In genomic region chr17:27642491-27643062, GRCm38 (mm10) we compare ENCODE assay signal across 9 mouse cellular contexts. TPM values are rescaled to one million over a fixed set of nuclear protein-coding genes. Genes with fewer than 3 reads are reported as not detected.
DNase-seq lines count a peak whose midpoint lies in the region; ATAC-seq and TF ChIP-seq lines count a peak whose summit lies in the region.
"Had no signal": no experiment of that assay in that cellular context is flagged by ENCODE, and none has a peak within 500 bp of the region (broad histone marks: within the 10 kb centered on the region; RNA-seq: fewer than 3 reads in every experiment).

No protein-coding gene starts in this region.

- H3K4me2 ChIP-seq in neural tube, embryonic 11.5 days (ENCODE audit: low read depth) = peak overlapping the region; percentile 8; the same call in 1 of the 2 replicates
- H3K4me2 ChIP-seq in liver, embryonic 12.5 days = no peak overlapping the region

- H3K4me3 ChIP-seq in megakaryocyte, embryonic 14.5 days (replicated peaks) = peak overlapping the region; percentile 70
- no peak overlapping the region for H3K4me3 ChIP-seq in left cerebral cortex, adult 2 months
- no peak overlapping the region for H3K4me3 ChIP-seq in neural tube, embryonic 11.5 days (ENCODE audit: low read depth, low read length)
- no peak overlapping the region for H3K4me3 ChIP-seq in liver, embryonic 12.5 days

- peak overlapping the region; percentile 23 for H3K9ac ChIP-seq in neural tube, embryonic 11.5 days (ENCODE audit: low read length)
- H3K9ac ChIP-seq in liver, embryonic 12.5 days = no peak overlapping the region

- ATAC-seq in megakaryocyte, adult 5-6 weeks (ENCODE audit: poor library complexity, severe bottlenecking) = no peak
- peak; percentile 88 for ATAC-seq in neural tube, embryonic 11.5 days (ENCODE audit: insufficient read depth, low FRiP score, low TSS enrichment)
- no peak for ATAC-seq in liver, embryonic 12.5 days

- intact Hi-C loops in left cerebral cortex, adult 2 months (cut with DNase I) = loop anchor here (2.0 kb wide), 1 partner anchor 34 kb away; no protein-coding TSS in a partner anchor

- peak overlapping the region; percentile 86 for H3K27ac ChIP-seq in left cerebral cortex, adult 2 months
- peak overlapping the region; percentile 67 for H3K27ac ChIP-seq in neural tube, embryonic 11.5 days (ENCODE audit: low read depth, low read length)
- H3K27ac ChIP-seq in liver, embryonic 12.5 days = no peak overlapping the region

- WGBS in neural tube, embryonic 11.5 days = 7% methylated on average over 12 of the region's 12 CpGs
- WGBS in liver, embryonic 12.5 days (ENCODE audit: insufficient replicate concordance) = 41% methylated on average over 12 of the region's 12 CpGs

- peaks cover 11% of the 10 kb centered on the region for H3K9me3 ChIP-seq in megakaryocyte, embryonic 14.5 days
- no peaks in the 10 kb centered on the region for H3K9me3 ChIP-seq in neural tube, embryonic 11.5 days (ENCODE audit: control insufficient read depth, low read length)
- H3K9me3 ChIP-seq in liver, embryonic 12.5 days (replicated peaks) = 0 out of 2 replicates have a peak, but pooled peaks cover 2% of the 10 kb centered on the region

- H3K4me1 ChIP-seq in megakaryocyte, embryonic 14.5 days = peaks cover 30% of the 10 kb centered on the region
- H3K4me1 ChIP-seq in neural tube, embryonic 11.5 days (ENCODE audit: control insufficient read depth, insufficient read depth, low read length) = peaks cover 9% of the 10 kb centered on the region
- H3K4me1 ChIP-seq in liver, embryonic 12.5 days = peaks cover 4% of the 10 kb centered on the region; the same call in 1 of the 2 replicates

- DNase-seq in embryo, embryonic 10.5 days (ENCODE audit: low spot score) = peak; percentile 57
- peak; percentile 39 for DNase-seq in heart, postnatal 4 days
- DNase-seq in left cerebral cortex, adult 2 months (ENCODE audit: extremely low spot score in 1 of 2, low spot score in 2 of 2) = peak; percentile 68 to 86
- DNase-seq in neural tube, embryonic 11.5 days (ENCODE audit: low spot score) = peak; percentile 75
- no peak for DNase-seq in thymus, adult 18-20 months

- H3K36me3 ChIP-seq in megakaryocyte, embryonic 14.5 days (replicated peaks; ENCODE audit: low read length) = no peaks in the 10 kb centered on the region
- no peaks in the 10 kb centered on the region for H3K36me3 ChIP-seq in neural tube, embryonic 11.5 days (ENCODE audit: control insufficient read depth, insufficient read depth, low read length)
- no peaks in the 10 kb centered on the region for H3K36me3 ChIP-seq in liver, embryonic 12.5 days

- TF ChIP-seq CTCF in left cerebral cortex, adult 2 months (IDR thresholded peaks at IDR 0.05) = no peak

- H3K27me3 ChIP-seq in megakaryocyte, embryonic 14.5 days (replicated peaks) = peaks cover 32% of the 10 kb centered on the region
- no peaks in the 10 kb centered on the region for H3K27me3 ChIP-seq in neural tube, embryonic 11.5 days (ENCODE audit: control insufficient read depth, insufficient read depth, low read length)
- no peaks in the 10 kb centered on the region for H3K27me3 ChIP-seq in liver, embryonic 12.5 days (replicated peaks)

RNA-seq across cellular contexts. Expression of gene Rps10, which starts 6.1 kb away (rescaled TPM):
- 1,090 and 3,855 TPM in 2 replicates for polyA plus RNA-seq in megakaryocyte, embryonic 14.5 days (2012; ENCODE audit: insufficient read depth, low replicate concordance)
- 1,486 and 1,560 TPM in 2 replicates for total RNA-seq in megakaryocyte, adult 5-6 weeks (2015)
- 1,634 and 1,837 TPM in 2 replicates for total RNA-seq in megakaryocyte, adult 5-6 weeks (2017)
- 100 to 1,000 TPM; 857 to 917 TPM for total RNA-seq in heart, postnatal 4 days (2021)
- 100 to 1,000 TPM; 444 to 464 TPM for total RNA-seq in left cerebral cortex, adult 2 months (2021)
- 695 and 722 TPM in 2 replicates for polyA plus RNA-seq in neural tube, embryonic 11.5 days (2014; fragmentation: Nextera tagmentation; extraction: Ambion mirVana)
- polyA plus RNA-seq in liver, embryonic 12.5 days (2016; fragmentation: Nextera tagmentation; extraction: Ambion mirVana) = 898 and 941 TPM in 2 replicates

RNA-seq across cellular contexts. Expression of gene RPS10-NUDT3, which starts 7.6 kb away (rescaled TPM):
- not detected in 2 replicates for polyA plus RNA-seq in megakaryocyte, embryonic 14.5 days (2012; ENCODE audit: insufficient read depth, low replicate concordance)
- total RNA-seq in megakaryocyte, adult 5-6 weeks (2015) = not detected in 2 replicates
- not detected in 2 replicates for total RNA-seq in megakaryocyte, adult 5-6 weeks (2017)
- not detected for total RNA-seq in heart, postnatal 4 days (2021)
- 1 to 10 TPM in 1 of 2 experiments, not detected in 1; 2.0 TPM for total RNA-seq in left cerebral cortex, adult 2 months (2021)
- not detected in 2 replicates for polyA plus RNA-seq in neural tube, embryonic 11.5 days (2014; fragmentation: Nextera tagmentation; extraction: Ambion mirVana)
- not detected in 2 replicates for polyA plus RNA-seq in liver, embryonic 12.5 days (2016; fragmentation: Nextera tagmentation; extraction: Ambion mirVana)
- total RNA-seq: adrenal gland, postnatal 4 days had no signal

RNA-seq across cellular contexts. Expression of gene Pacsin1, which starts 12.7 kb away (rescaled TPM):
- polyA plus RNA-seq in megakaryocyte, embryonic 14.5 days (2012; ENCODE audit: insufficient read depth, low replicate concordance) = 0.36 and 1.00 TPM in 2 replicates
- total RNA-seq in megakaryocyte, adult 5-6 weeks (2015) = 0.87 and 1.2 TPM in 2 replicates
- 0.44 and 0.61 TPM in 2 replicates for total RNA-seq in megakaryocyte, adult 5-6 weeks (2017)
- under 1 TPM in 1 of 2 experiments, not detected in 1; 0.17 TPM for total RNA-seq in heart, postnatal 4 days (2021)
- 100 to 1,000 TPM; 436 to 459 TPM for total RNA-seq in left cerebral cortex, adult 2 months (2021)
- 4.3 and 5.4 TPM in 2 replicates for polyA plus RNA-seq in neural tube, embryonic 11.5 days (2014; fragmentation: Nextera tagmentation; extraction: Ambion mirVana)
- 0.20 and 0.48 TPM in 2 replicates for polyA plus RNA-seq in liver, embryonic 12.5 days (2016; fragmentation: Nextera tagmentation; extraction: Ambion mirVana)

RNA-seq across cellular contexts. Expression of gene Nudt3, which starts 19.3 kb away (rescaled TPM):
- 157 and 272 TPM in 2 replicates for polyA plus RNA-seq in megakaryocyte, embryonic 14.5 days (2012; ENCODE audit: insufficient read depth, low replicate concordance)
- total RNA-seq in megakaryocyte, adult 5-6 weeks (2015) = 32.3 and 32.9 TPM in 2 replicates
- total RNA-seq in megakaryocyte, adult 5-6 weeks (2017) = 91.6 and 93.8 TPM in 2 replicates
- 100 to 1,000 TPM; 340 to 371 TPM for total RNA-seq in heart, postnatal 4 days (2021)
- 100 to 1,000 TPM; 550 to 603 TPM for total RNA-seq in left cerebral cortex, adult 2 months (2021)
- polyA plus RNA-seq in neural tube, embryonic 11.5 days (2014; fragmentation: Nextera tagmentation; extraction: Ambion mirVana) = 41.8 and 49.3 TPM in 2 replicates
- 51.2 and 53.9 TPM in 2 replicates for polyA plus RNA-seq in liver, embryonic 12.5 days (2016; fragmentation: Nextera tagmentation; extraction: Ambion mirVana)

Comparison
In these comparisons a context has a peak if more than half of its experiments do, and no peak if none do; other contexts are left out.
1. DNase-seq: peak in embryo, embryonic 10.5 days (single experiment), heart, postnatal 4 days (single experiment), left cerebral cortex, adult 2 months (2 of 2) and neural tube, embryonic 11.5 days (single experiment); none in thymus, adult 18-20 months (0 of 2).
2. RNA of gene Pacsin1, which starts 12.7 kb away (total RNA-seq): 436 to 459 TPM in left cerebral cortex, adult 2 months; 0.44 to 1.2 TPM in megakaryocyte, adult 5-6 weeks and 0.17 TPM in heart, postnatal 4 days; every median in the first group is over 100 times any median in the second.